Mouse (Mus musculus): ENCODE results near the gene 2010111I01Rik. TPM values are rescaled to one million over a fixed set of nuclear protein-coding genes. Genes with fewer than 3 reads are reported as not detected.

2010111I01Rik gene
- polyA plus RNA-seq, 2 experiments: 10.7 to 13.6 TPM

- no peak for DNase-seq (ENCODE audit: low read depth in 3 of 3, low spot score in 3 of 3)
- Histone ChIP-seq H3K36me3 (replicated peaks; ENCODE audit: control insufficient read depth, insufficient read depth, low read depth) (no peaks in the 10 kb centered on the region), H3K9ac (replicated peaks) (no peak overlapping the region), H3K27me3 (ENCODE audit: control insufficient read depth, insufficient read depth, low read length) (no peaks in the 10 kb centered on the region), H3K4me2 (ENCODE audit: low read depth) (no peak overlapping the region), H3K4me1 (replicated peaks; ENCODE audit: control insufficient read depth in 2 of 2, insufficient read depth in 2 of 2, low read length in 1 of 2) (0 out of 4 replicates have a peak, but pooled peaks cover 0 to 4% of the 10 kb centered on the region in 2 experiments), H3K27ac (no peak overlapping the region), H3K9me3 (ENCODE audit: control insufficient read depth, low read length) (no peaks in the 10 kb centered on the region), H3K4me3 (ENCODE audit: insufficient read depth in 1 of 2, low read depth in 2 of 2, low read length in 2 of 2) (no peak overlapping the region)
- no peak for ATAC-seq (ENCODE audit: insufficient read depth)
- TF ChIP-seq CTCF (IDR thresholded peaks at IDR 0.05; ENCODE audit: low read depth): 0 out of 2 replicates have a peak, but pooled peaks have one; percentile 20
- no peak for TF ChIP-seq EP300 (IDR thresholded peaks at IDR 0.05; ENCODE audit: low read depth)
- 55% methylated on average over 2 of the region's 2 CpGs for WGBS (ENCODE audit: insufficient replicate concordance)
Measured at GRCm38 (mm10) chr13:63038415-63038814, 73.7 kb downstream of the 2010111I01Rik start.

- ATAC-seq (ENCODE audit: insufficient read depth) (no peak), DNase-seq (ENCODE audit: low read depth in 3 of 3, low spot score in 3 of 3) (no peak)
- WGBS (ENCODE audit: insufficient replicate concordance): 50% methylated on average over 1 of the region's 1 CpGs
- TF ChIP-seq CTCF (IDR thresholded peaks at IDR 0.05; ENCODE audit: low read depth): no peak
- no peak for TF ChIP-seq EP300 (IDR thresholded peaks at IDR 0.05; ENCODE audit: low read depth)
- H3K4me2 ChIP-seq (ENCODE audit: low read depth): no peak overlapping the region
- H3K36me3 ChIP-seq (replicated peaks; ENCODE audit: control insufficient read depth, insufficient read depth, low read depth): no peaks in the 10 kb centered on the region
- no peak overlapping the region for H3K9ac ChIP-seq (replicated peaks)
- no peaks in the 10 kb centered on the region for H3K9me3 ChIP-seq (ENCODE audit: control insufficient read depth, low read length)
- H3K27ac ChIP-seq: no peak overlapping the region
- H3K27me3 ChIP-seq (ENCODE audit: control insufficient read depth, insufficient read depth, low read length): no peaks in the 10 kb centered on the region
- no peak overlapping the region for H3K4me3 ChIP-seq (ENCODE audit: insufficient read depth in 1 of 2, low read depth in 2 of 2, low read length in 2 of 2)
- 0 out of 4 replicates have a peak, but pooled peaks cover 0 to 4% of the 10 kb centered on the region in 2 experiments for H3K4me1 ChIP-seq (replicated peaks; ENCODE audit: control insufficient read depth in 2 of 2, insufficient read depth in 2 of 2, low read length in 1 of 2)
Measured at GRCm38 (mm10) chr13:63038871-63039270, 74.2 kb downstream of the 2010111I01Rik start.

GRCm38 (mm10) chr13:63039326-63039725 is 74.6 kb downstream of the 2010111I01Rik start:
- WGBS (ENCODE audit: insufficient replicate concordance): 14% methylated on average over 6 of the region's 6 CpGs
- H3K36me3 ChIP-seq (replicated peaks; ENCODE audit: control insufficient read depth, insufficient read depth, low read depth): no peaks in the 10 kb centered on the region
- no peak for TF ChIP-seq CTCF (IDR thresholded peaks at IDR 0.05; ENCODE audit: low read depth)
- no peak for TF ChIP-seq EP300 (IDR thresholded peaks at IDR 0.05; ENCODE audit: low read depth)
- H3K27me3 ChIP-seq (ENCODE audit: control insufficient read depth, insufficient read depth, low read length): no peaks in the 10 kb centered on the region
- H3K4me2 ChIP-seq (ENCODE audit: low read depth): no peak overlapping the region
- no peaks in the 10 kb centered on the region for H3K9me3 ChIP-seq (ENCODE audit: control insufficient read depth, low read length)
- no peak overlapping the region for H3K27ac ChIP-seq
- H3K9ac ChIP-seq (replicated peaks): no peak overlapping the region
- no peak overlapping the region for H3K4me3 ChIP-seq (ENCODE audit: insufficient read depth in 1 of 2, low read depth in 2 of 2, low read length in 2 of 2)
- 0 out of 4 replicates have a peak, but pooled peaks cover 0 to 4% of the 10 kb centered on the region in 2 experiments for H3K4me1 ChIP-seq (replicated peaks; ENCODE audit: control insufficient read depth in 2 of 2, insufficient read depth in 2 of 2, low read length in 1 of 2)
- no peak for DNase-seq (ENCODE audit: low read depth in 3 of 3, low spot score in 3 of 3)
- ATAC-seq (ENCODE audit: insufficient read depth): no peak

GRCm38 (mm10) chr13:63039848-63040247 is 75.2 kb downstream of the 2010111I01Rik start:
- WGBS (ENCODE audit: insufficient replicate concordance): 63% methylated on average over 2 of the region's 2 CpGs
- H3K27me3 ChIP-seq (ENCODE audit: control insufficient read depth, insufficient read depth, low read length): no peaks in the 10 kb centered on the region
- H3K9me3 ChIP-seq (ENCODE audit: control insufficient read depth, low read length): no peaks in the 10 kb centered on the region
- no peak overlapping the region for H3K4me3 ChIP-seq (ENCODE audit: insufficient read depth in 1 of 2, low read depth in 2 of 2, low read length in 2 of 2)
- ATAC-seq (ENCODE audit: insufficient read depth): no peak
- TF ChIP-seq CTCF (IDR thresholded peaks at IDR 0.05; ENCODE audit: low read depth): no peak
- TF ChIP-seq EP300 (IDR thresholded peaks at IDR 0.05; ENCODE audit: low read depth): no peak
- 0 out of 4 replicates have a peak, but pooled peaks cover 0 to 4% of the 10 kb centered on the region in 2 experiments for H3K4me1 ChIP-seq (replicated peaks; ENCODE audit: control insufficient read depth in 2 of 2, insufficient read depth in 2 of 2, low read length in 1 of 2)
- H3K36me3 ChIP-seq (replicated peaks; ENCODE audit: control insufficient read depth, insufficient read depth, low read depth): no peaks in the 10 kb centered on the region
- no peak overlapping the region for H3K4me2 ChIP-seq (ENCODE audit: low read depth)
- H3K27ac ChIP-seq: no peak overlapping the region
- no peak overlapping the region for H3K9ac ChIP-seq (replicated peaks)
- DNase-seq (ENCODE audit: low read depth in 3 of 3, low spot score in 3 of 3): no peak

GRCm38 (mm10) chr13:63045504-63046205 is 81.0 kb downstream of the 2010111I01Rik start:
- Histone ChIP-seq H3K36me3 (replicated peaks; ENCODE audit: control insufficient read depth, insufficient read depth, low read depth) (no peaks in the 10 kb centered on the region), H3K9ac (replicated peaks) (no peak overlapping the region), H3K9me3 (ENCODE audit: control insufficient read depth, low read length) (no peaks in the 10 kb centered on the region), H3K4me1 (replicated peaks; ENCODE audit: control insufficient read depth in 2 of 2, insufficient read depth in 2 of 2, low read length in 1 of 2) (no peaks in the 10 kb centered on the region), H3K4me2 (ENCODE audit: low read depth) (no peak overlapping the region), H3K27ac (no peak overlapping the region), H3K4me3 (ENCODE audit: insufficient read depth in 1 of 2, low read depth in 2 of 2, low read length in 2 of 2) (no peak overlapping the region), H3K27me3 (ENCODE audit: control insufficient read depth, insufficient read depth, low read length) (no peaks in the 10 kb centered on the region)
- TF ChIP-seq CTCF (IDR thresholded peaks at IDR 0.05; ENCODE audit: low read depth) (0 out of 2 replicates have a peak, but pooled peaks have one; percentile 29), EP300 (IDR thresholded peaks at IDR 0.05; ENCODE audit: low read depth) (no peak)
- no peak for ATAC-seq (ENCODE audit: insufficient read depth)
- WGBS (ENCODE audit: insufficient replicate concordance): 59% methylated on average over 2 of the region's 2 CpGs
- no peak for DNase-seq (ENCODE audit: low read depth in 3 of 3, low spot score in 3 of 3)

All from liver, embryonic 14.5 days (tissue).